Mouse (Mus musculus) CH12.LX (cell line): ENCODE data around the gene Cnnm2. TPM values are rescaled to one million over a fixed set of nuclear protein-coding genes. Genes with fewer than 3 reads are reported as not detected.
A peak's percentile ranks its signal among the peaks of the same experiment; 100 is the strongest.

Source experiments
- DNase-seq: peaks from one replicate; pipeline ENCODE4 v3.0.0-alpha.2; 2013; ENCODE audit errors: extremely low read depth
- H3K27ac ChIP-seq: 2 replicates; pipeline ENCODE4 v1.5.1; 2012; ENCODE audit warnings: low read depth, mild to moderate bottlenecking, control low read depth, moderate library complexity; ENCODE audit not compliant: insufficient read depth
- H3K27me3 ChIP-seq: replicated peaks from 2 replicates; pipeline ENCODE3; 2012; ENCODE audit warnings: inconsistent platforms
- H3K36me3 ChIP-seq, 2 experiments: replicated peaks in 1 of 2; 2 replicates each; pipeline versions ENCODE3 to v1.6.1; 2012; ENCODE audit warnings: inconsistent platforms in 1 of 2, low read length in 1 of 2, mild to moderate bottlenecking in 1 of 2, mixed read lengths in 1 of 2, moderate library complexity in 1 of 2; ENCODE audit not compliant: control insufficient read depth in 1 of 2, insufficient read depth in 1 of 2
- H3K4me1 ChIP-seq, 2 experiments: 2 replicates each; pipeline ENCODE4 v1.6.1; 2012; ENCODE audit warnings: inconsistent platforms in 1 of 2, moderate library complexity in 1 of 2; ENCODE audit not compliant: insufficient read depth in 2 of 2, control insufficient read depth in 1 of 2
- H3K4me2 ChIP-seq: 2 replicates; pipeline ENCODE4 v1.6.1; 2012; ENCODE audit warnings: low read depth, mild to moderate bottlenecking, control low read depth; ENCODE audit not compliant: poor library complexity, insufficient read depth, severe bottlenecking
- H3K4me3 ChIP-seq, 3 experiments: fragments of 150-350 bp in 1 of 3; sonication (generic) in 1 of 3; replicated peaks in 1 of 3; 2 replicates each; pipeline versions ENCODE3 to v1.5.1; 2011 to 2012; ENCODE audit warnings: low read depth in 2 of 3, low read length in 2 of 3, mild to moderate bottlenecking in 2 of 3, moderate library complexity in 2 of 3, control low read depth in 1 of 3, improper control_type of control experiment in 1 of 3, inconsistent platforms in 1 of 3, mixed read lengths in 1 of 3; ENCODE audit not compliant: poor library complexity in 1 of 3
- H3K79me2 ChIP-seq: replicated peaks from 2 replicates; pipeline ENCODE4 v1.6.1; 2012; ENCODE audit warnings: mild to moderate bottlenecking, moderate library complexity; ENCODE audit not compliant: control insufficient read depth, poor library complexity, insufficient read depth, severe bottlenecking; ENCODE audit errors: extremely low read depth
- H3K9ac ChIP-seq: 2 replicates; pipeline ENCODE4 v1.6.1; 2012; ENCODE audit warnings: low read depth, mild to moderate bottlenecking, control low read depth, moderate library complexity; ENCODE audit not compliant: insufficient read depth
- H3K9me3 ChIP-seq: replicated peaks from 2 replicates; pipeline ENCODE3; 2012; ENCODE audit warnings: low read length, inconsistent platforms, mixed read lengths
- CTCF ChIP-seq, 2 experiments: IDR thresholded peaks in 1 of 2; conservative IDR thresholded peaks in 1 of 2; 2 replicates each; pipeline ENCODE4 v1.5.1; 2011 to 2012; ENCODE audit warnings: low read depth in 2 of 2, low read length in 2 of 2, improper control_type of control experiment in 1 of 2, inconsistent platforms in 1 of 2, mild to moderate bottlenecking in 1 of 2, moderate library complexity in 1 of 2
- E2F4 ChIP-seq: IDR thresholded peaks from 2 replicates; pipeline ENCODE4 v1.6.1; 2011; ENCODE audit warnings: low read depth, low read length, improper control_type of control experiment; ENCODE audit not compliant: insufficient replicate concordance
- ELF1 ChIP-seq: IDR thresholded peaks from 2 replicates; pipeline ENCODE4 v1.6.1; 2014; ENCODE audit warnings: low read depth, mild to moderate bottlenecking, inconsistent platforms, low read length, improper control_type of control experiment
- EP300 ChIP-seq: IDR thresholded peaks from 2 replicates; pipeline ENCODE4 v1.6.1; 2011; ENCODE audit warnings: low read length, improper control_type of control experiment
- JUN ChIP-seq: IDR thresholded peaks from 2 replicates; pipeline ENCODE4 v1.6.1; 2011; ENCODE audit warnings: low read depth, mild to moderate bottlenecking, low read length, improper control_type of control experiment, moderate library complexity; ENCODE audit not compliant: insufficient read depth
- JUND ChIP-seq: conservative IDR thresholded peaks from 2 replicates; pipeline ENCODE4 v1.6.1; 2011; ENCODE audit warnings: low read depth, low read length, improper control_type of control experiment
- KAT2A ChIP-seq: IDR thresholded peaks from 2 replicates; pipeline ENCODE4 v1.6.1; 2012; ENCODE audit warnings: low read length, improper control_type of control experiment, inconsistent platforms; ENCODE audit not compliant: insufficient replicate concordance
- MAFK ChIP-seq: IDR thresholded peaks from 2 replicates; pipeline ENCODE4 v1.6.1; 2011; ENCODE audit warnings: low read length, improper control_type of control experiment; ENCODE audit not compliant: insufficient replicate concordance
- MAX ChIP-seq: IDR thresholded peaks from 2 replicates; pipeline ENCODE4 v1.6.1; 2011; ENCODE audit warnings: low read length, improper control_type of control experiment
- MAZ ChIP-seq: IDR thresholded peaks from 2 replicates; pipeline ENCODE4 v1.6.1; 2012; ENCODE audit warnings: low read depth, mild to moderate bottlenecking, inconsistent platforms, low read length, improper control_type of control experiment, moderate library complexity
- MEF2A ChIP-seq: IDR thresholded peaks from 2 replicates; pipeline ENCODE4 v1.6.1; 2014; ENCODE audit warnings: low read depth, mild to moderate bottlenecking, inconsistent platforms, low read length, improper control_type of control experiment, borderline replicate concordance
- MXI1 ChIP-seq: IDR thresholded peaks from 2 replicates; pipeline ENCODE4 v1.6.1; 2011; ENCODE audit warnings: mild to moderate bottlenecking, low read depth, low read length, improper control_type of control experiment
- MYC ChIP-seq: IDR thresholded peaks from 2 replicates; pipeline ENCODE4 v1.6.1; 2011; ENCODE audit warnings: low read depth, mild to moderate bottlenecking, improper control_type of control experiment, low read length
- NELFE ChIP-seq: IDR thresholded peaks from 2 replicates; pipeline ENCODE4 v1.6.1; 2011; ENCODE audit warnings: low read depth, low read length, improper control_type of control experiment
- POLR2A ChIP-seq: IDR thresholded peaks from 2 replicates; pipeline ENCODE4 v1.6.1; 2011; ENCODE audit warnings: low read depth, mild to moderate bottlenecking, improper control_type of control experiment, low read length
- RAD21 ChIP-seq: IDR thresholded peaks from 2 replicates; pipeline ENCODE4 v1.6.1; 2011; ENCODE audit warnings: low read depth, mild to moderate bottlenecking, low read length, improper control_type of control experiment, moderate library complexity
- SIN3A ChIP-seq: IDR thresholded peaks from 2 replicates; pipeline ENCODE4 v1.6.1; 2012; ENCODE audit warnings: low read length, improper control_type of control experiment, inconsistent platforms
- SMC3 ChIP-seq: IDR thresholded peaks from 2 replicates; pipeline ENCODE4 v1.6.1; 2011; ENCODE audit warnings: low read depth, low read length, improper control_type of control experiment
- TBP ChIP-seq: conservative IDR thresholded peaks from 2 replicates; pipeline ENCODE4 v1.6.1; 2011; ENCODE audit warnings: low read depth, low read length, improper control_type of control experiment
- TCF12 ChIP-seq: IDR thresholded peaks from 2 replicates; pipeline ENCODE4 v1.6.1; 2014; ENCODE audit warnings: low read depth, mild to moderate bottlenecking, inconsistent platforms, low read length, improper control_type of control experiment
- UBTF ChIP-seq: IDR thresholded peaks from 2 replicates; pipeline ENCODE4 v1.6.1; 2012; ENCODE audit warnings: low read depth, mild to moderate bottlenecking, inconsistent platforms, low read length, improper control_type of control experiment, moderate library complexity
- USF1 ChIP-seq: IDR thresholded peaks from 2 replicates; pipeline ENCODE4 v1.6.1; 2014; ENCODE audit warnings: low read depth, mild to moderate bottlenecking, inconsistent platforms, low read length, improper control_type of control experiment
- USF2 ChIP-seq: conservative IDR thresholded peaks from 2 replicates; pipeline ENCODE4 v1.6.1; 2011; ENCODE audit warnings: low read depth, low read length, improper control_type of control experiment
- ZC3H11A ChIP-seq: IDR thresholded peaks from 2 replicates; pipeline ENCODE4 v1.6.1; 2012; ENCODE audit warnings: low read depth, mild to moderate bottlenecking, inconsistent platforms, low read length, improper control_type of control experiment
- ZKSCAN1 ChIP-seq: IDR thresholded peaks from 2 replicates; pipeline ENCODE4 v1.6.1; 2012; ENCODE audit warnings: low read depth, inconsistent platforms, low read length, improper control_type of control experiment, borderline replicate concordance
- ZMIZ1 ChIP-seq: IDR thresholded peaks from 2 replicates; pipeline ENCODE4 v1.6.1; 2012; ENCODE audit warnings: low read depth, mild to moderate bottlenecking, inconsistent platforms, low read length, improper control_type of control experiment
- ZNF384 ChIP-seq: IDR thresholded peaks from 2 replicates; pipeline ENCODE4 v1.6.1; 2012; ENCODE audit warnings: low read depth, low read length, improper control_type of control experiment, inconsistent platforms
- dilution Hi-C: fragments of 300-500 bp; cut with MboI; formaldehyde crosslinking; loops from 2 replicates; pipeline ENCODE4 v1.14.3; 2020; ENCODE audit warnings: low sequenced_read_pairs; ENCODE audit not compliant: extremely low pct_unique_long_range_greater_than_20kb, extremely low pct_ligation_motif_present
- in situ Hi-C: fragments of 300-500 bp; cut with MboI; formaldehyde crosslinking; loops from 3 replicates; pipeline ENCODE4 v1.14.3; 2019; ENCODE audit warnings: low sequenced_read_pairs, low pct_ligation_motif_present, low pct_unique_long_range_greater_than_20kb, mixed read lengths
- polyA plus RNA-seq: library from polyadenylated mRNA; unstranded; fragments of >175 nt; gene quantifications from 2 replicates; pipeline ENCODE4 v1.2.1, GENCODE M21; 2012; ENCODE audit warnings: low read depth; ENCODE audit not compliant: insufficient read length
- total RNA-seq, 2 experiments: library from RNA; depleted of rRNA; stranded (reverse); fragments of 300-350 nt in 1 of 2; fragments of >200 nt in 1 of 2; gene quantifications; 2 replicates each; pipeline ENCODE4 v1.2.3; 2012 to 2014

The Cnnm2 gene
- total and polyA plus RNA-seq, 3 experiments, result 1.8 to 3.7 (median 2.6) TPM

DNA sequence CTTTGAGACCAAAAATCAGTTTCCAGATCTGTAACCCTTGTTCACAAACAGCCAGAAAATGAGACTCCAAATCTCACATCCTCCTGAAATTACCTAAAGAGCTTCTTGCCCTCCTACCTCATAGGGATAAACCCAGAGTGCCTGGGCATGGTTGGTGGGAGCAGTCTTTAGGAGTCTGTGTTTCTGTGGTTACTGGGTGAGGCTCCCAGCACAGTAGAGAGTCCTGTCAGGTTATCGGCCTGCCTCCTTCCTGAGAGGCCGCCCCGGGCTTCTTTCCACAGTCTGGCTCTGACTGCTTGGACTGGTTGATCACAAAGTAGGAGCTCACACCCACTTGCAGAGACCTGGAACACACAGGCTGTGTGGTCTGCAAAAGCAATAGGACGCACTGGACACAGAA lies 104.0 kb downstream of the Cnnm2 start:
- in situ Hi-C loops, result no loop called here
- peaks cover 0 to 6% of the 10 kb centered on the region in 2 experiments for H3K36me3 ChIP-seq
- peaks cover 4 to 5% of the 10 kb centered on the region in 2 experiments; a peak in 1 of 4 replicates for H3K4me1 ChIP-seq
- no peak overlapping the region for H3K4me3 ChIP-seq
- no peak overlapping the region for H3K27ac ChIP-seq
- H3K79me2 ChIP-seq, result no peaks in the 10 kb centered on the region
- no peak overlapping the region for H3K4me2 ChIP-seq
- TF ChIP-seq MAFK (no peak), MYC (no peak)
- H3K9me3 ChIP-seq, result no peaks in the 10 kb centered on the region
- dilution Hi-C loops, result no loop called here
- H3K27me3 ChIP-seq, result no peaks in the 10 kb centered on the region
- no peak for DNase-seq
- H3K9ac ChIP-seq, result no peak overlapping the region

DNA sequence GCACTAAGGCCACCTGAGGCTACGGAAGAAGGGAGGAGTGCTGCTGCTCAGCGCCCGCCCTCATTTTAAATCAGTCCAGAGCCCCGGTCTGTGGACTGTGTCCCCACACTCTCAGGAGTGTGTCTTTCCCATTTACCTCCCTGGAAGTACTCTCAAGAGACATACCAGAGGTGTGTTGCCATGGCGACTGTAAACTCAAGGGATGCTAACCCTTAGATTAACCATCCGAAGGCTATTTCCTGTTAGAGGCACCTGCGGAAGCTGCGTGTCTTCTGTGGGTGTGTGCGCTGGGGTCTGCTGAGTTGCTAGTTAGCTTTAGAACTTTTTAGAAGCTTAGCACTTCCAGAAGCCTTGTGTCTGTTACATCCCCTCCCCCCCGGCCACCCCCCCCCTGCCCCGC lies 107.7 kb downstream of the Cnnm2 start:
- no peak overlapping the region for H3K4me2 ChIP-seq

DNA sequence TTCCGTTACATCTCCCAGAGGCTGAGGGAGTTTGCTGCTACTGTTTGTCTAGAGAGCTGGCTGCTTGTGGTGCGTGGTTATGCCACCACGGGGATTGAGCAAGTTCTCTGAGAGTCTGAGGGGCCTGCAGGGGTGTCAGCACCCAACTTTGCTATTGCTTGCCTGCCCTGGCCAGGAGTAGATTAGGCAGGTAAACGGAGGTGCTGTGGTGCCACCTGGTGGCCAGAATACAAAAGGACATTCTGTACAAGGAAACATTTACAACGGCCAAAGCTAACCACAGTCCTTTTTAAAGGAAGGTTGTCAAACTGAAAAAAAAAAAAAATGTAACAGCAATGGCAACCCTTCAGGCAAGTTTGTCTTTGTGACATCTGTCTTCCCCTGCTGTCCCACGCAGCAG lies 108.1 kb downstream of the Cnnm2 start:
- Histone ChIP-seq H3K4me2 (no peak overlapping the region), H3K9me3 (no peaks in the 10 kb centered on the region), H3K27me3 (no peaks in the 10 kb centered on the region), H3K79me2 (no peaks in the 10 kb centered on the region), H3K4me3 (no peak overlapping the region), H3K27ac (no peak overlapping the region), H3K36me3 (peaks cover 0 to 10% of the 10 kb centered on the region in 2 experiments), H3K9ac (no peak overlapping the region), H3K4me1 (no peaks in the 10 kb centered on the region)
- in situ Hi-C loops (no loop called here), dilution Hi-C loops (no loop called here)
- peak; percentile 71 for DNase-seq
- TF ChIP-seq ELF1 (no peak), E2F4 (no peak), ZNF384 (peak; percentile 51), EP300 (no peak), ZKSCAN1 (no peak), ZC3H11A (peak; percentile 57; the same call in 1 of the 2 replicates), KAT2A (no peak), USF1 (no peak), POLR2A (no peak), MEF2A (no peak), MAZ (no peak), JUND (no peak), TCF12 (no peak), USF2 (no peak), UBTF (no peak), JUN (no peak), NELFE (no peak), SMC3 (peak; percentile 94), MAX (no peak), ZMIZ1 (no peak), CTCF (conservative IDR thresholded peaks at IDR 0.05 in 1 of 2, IDR thresholded peaks at IDR 0.05 in 1 of 2; ENCODE audit: low read depth in 2 of 2, low read length in 2 of 2) (peak; percentile 44 to 92), TBP (no peak), SIN3A (peak; percentile 50; the same call in 1 of the 2 replicates), RAD21 (peak; percentile 90), MXI1 (no peak)

More for the DNA sequence above, 107.7 kb downstream of the Cnnm2 start:
- in situ Hi-C loops (no loop called here), dilution Hi-C loops (no loop called here)
- H3K9me3 ChIP-seq, result no peaks in the 10 kb centered on the region
- H3K27ac ChIP-seq, result no peak overlapping the region
- TF ChIP-seq TBP, result no peak
- no peak for TF ChIP-seq MAFK
- H3K79me2 ChIP-seq, result no peaks in the 10 kb centered on the region
- H3K36me3 ChIP-seq, result peaks cover 0 to 10% of the 10 kb centered on the region in 2 experiments
- no peaks in the 10 kb centered on the region for H3K27me3 ChIP-seq
- no peaks in the 10 kb centered on the region for H3K4me1 ChIP-seq
- no peak overlapping the region for H3K4me3 ChIP-seq
- no peak overlapping the region for H3K9ac ChIP-seq
- no peak for DNase-seq
